Mouse (Mus musculus): ENCODE measurements around the gene Tbc1d1.

Tbc1d1 gene

GRCm38 (mm10) chr5:64237693-64238092 lies 81.6 kb downstream of the Tbc1d1 start:
- no peak for DNase-seq (ENCODE audit: low spot score)

DNA sequence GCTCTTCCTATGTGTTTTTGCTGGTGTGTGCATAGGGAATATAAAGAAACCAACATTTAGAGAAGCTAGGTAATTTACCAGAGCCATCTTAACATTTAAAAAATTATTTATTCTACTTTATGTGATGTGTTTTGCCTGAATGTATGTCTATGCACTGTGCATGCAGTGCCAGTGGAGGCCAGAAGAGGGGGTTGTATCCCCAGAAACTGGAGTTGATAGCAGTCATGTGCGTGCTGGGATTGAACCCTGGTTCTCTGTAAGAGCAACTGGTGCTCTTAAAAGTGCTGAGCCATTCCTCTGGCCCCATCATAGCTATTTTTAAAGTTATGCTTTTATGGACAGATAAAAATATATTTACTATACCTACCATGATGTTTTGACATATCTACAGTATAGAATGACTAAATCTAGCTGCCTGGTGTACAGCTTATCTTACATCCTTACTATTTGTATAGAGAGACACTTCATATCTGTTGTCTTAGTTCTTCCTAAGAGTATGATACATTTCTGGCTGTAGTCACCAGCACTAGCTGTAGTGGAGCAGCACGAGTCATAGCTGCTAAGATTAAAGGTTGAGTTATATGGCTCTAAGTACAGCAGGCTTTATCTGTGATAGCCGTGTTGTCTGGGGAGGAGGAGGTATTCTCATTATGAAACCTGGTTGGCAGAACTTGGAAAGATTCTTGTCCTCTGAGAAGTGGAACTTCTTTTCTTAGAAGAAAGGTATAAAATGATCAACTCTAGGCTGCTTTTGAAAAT lies 83.0 kb downstream of the Tbc1d1 start:
- no peak for DNase-seq (ENCODE audit: low spot score)

DNA sequence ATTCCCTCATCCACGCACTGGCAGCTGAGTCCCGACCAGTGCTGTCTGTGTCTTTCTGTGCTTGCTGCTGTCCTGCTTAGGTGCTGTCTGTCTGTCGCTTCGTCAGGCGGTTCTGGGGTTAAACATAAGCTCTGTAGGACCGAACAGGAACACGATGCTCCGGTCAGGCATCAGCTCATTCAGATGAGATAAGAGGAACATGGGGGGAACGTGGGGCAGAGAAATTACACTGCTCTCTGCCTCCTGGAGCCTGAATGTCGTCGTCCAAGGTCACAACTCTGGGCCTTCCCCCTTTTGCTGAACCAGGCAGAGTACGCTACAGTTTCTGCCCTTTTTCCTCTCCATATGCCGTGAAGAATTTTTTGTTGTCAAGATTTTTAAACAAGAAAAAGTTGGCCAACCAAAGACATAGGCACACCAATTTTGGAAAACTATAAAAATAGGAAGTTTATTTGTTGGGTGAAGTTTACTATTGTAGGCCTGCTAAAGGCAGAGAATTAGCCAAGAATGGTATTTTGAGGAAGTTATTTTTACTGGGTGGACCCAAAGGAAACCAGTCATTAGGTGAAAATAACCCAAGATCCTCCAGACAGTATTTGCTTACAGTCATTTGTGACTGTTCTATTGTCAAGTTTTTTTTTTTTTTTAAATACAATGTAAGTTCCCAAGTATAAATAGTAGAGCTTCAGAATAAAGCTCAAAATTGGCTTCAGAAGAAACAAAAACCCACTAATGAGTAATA lies 85.0 kb downstream of the Tbc1d1 start:
- no peak for DNase-seq (ENCODE audit: low spot score)

DNA sequence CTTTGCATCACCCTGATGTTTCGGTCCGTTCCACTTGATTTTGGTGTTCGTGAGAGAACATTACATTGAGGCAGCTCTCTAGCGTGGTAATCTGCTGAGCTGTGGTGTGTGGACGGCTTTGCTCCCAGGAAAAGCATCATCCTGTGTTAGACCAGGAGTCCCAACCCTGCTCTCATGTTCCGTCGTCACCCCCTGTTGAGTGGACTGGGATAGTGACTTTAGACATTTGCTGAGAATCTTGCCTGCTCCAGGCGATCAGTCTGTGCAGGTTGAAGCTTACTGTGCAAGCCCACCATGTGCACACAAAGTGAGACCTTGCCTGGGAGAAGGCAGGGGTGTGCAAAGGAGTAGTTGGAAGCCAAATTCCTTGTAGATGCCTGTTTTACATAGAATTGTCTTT lies 85.8 kb downstream of the Tbc1d1 start:
- DNase-seq (ENCODE audit: low spot score): no peak

DNA sequence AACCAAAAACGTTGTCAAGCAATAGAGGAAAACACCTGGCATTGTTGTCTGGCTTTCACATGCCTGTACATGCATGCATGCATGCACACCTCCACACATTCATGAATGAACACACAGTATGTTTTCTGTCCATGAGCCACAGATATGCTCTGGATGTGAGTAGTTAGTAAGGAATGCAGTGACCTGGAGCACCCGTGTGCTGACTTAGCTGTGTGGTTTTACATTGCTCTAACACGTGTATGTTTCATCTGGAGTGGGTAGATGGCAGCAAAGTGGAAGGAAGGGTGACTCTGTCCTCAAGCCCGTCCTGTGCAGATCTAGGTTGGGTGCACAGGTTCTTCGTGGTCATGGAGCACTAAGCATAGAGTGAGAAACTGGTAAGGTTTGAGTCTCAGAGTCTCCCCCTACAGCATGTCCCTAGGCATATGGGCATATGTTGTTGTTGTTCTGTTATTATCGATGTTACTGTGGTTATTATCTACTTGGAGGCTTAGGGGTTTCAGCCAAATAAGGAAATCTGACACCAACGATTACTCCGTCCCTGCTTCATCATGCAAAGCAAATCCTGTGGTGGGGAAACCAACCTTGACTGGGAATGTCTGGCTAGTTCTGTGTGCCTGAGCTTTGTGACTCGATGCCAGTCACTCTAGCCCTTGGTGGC lies 86.8 kb downstream of the Tbc1d1 start:
- no peak for DNase-seq (ENCODE audit: low spot score)

DNA sequence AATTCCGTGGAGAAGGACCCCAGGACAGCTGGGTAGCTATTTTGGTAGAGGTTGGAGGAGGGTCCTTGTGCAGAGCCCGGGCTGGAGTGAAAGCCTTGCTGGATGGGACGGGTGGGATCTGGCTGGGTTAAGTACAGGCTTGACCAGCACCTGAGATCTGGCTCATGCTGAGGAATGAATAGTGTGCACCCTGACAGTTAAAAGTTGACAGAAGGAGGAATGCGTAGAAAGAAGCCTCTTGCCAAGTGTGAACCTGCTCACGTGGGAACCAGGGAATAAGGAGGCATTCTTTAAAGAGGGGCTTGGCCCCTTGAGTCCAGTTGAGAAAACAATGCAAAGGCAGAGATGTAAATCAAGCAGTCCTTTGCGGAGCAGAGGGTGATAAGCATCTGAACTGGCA lies 87.6 kb downstream of the Tbc1d1 start:
- DNase-seq (ENCODE audit: low spot score): no peak

DNA sequence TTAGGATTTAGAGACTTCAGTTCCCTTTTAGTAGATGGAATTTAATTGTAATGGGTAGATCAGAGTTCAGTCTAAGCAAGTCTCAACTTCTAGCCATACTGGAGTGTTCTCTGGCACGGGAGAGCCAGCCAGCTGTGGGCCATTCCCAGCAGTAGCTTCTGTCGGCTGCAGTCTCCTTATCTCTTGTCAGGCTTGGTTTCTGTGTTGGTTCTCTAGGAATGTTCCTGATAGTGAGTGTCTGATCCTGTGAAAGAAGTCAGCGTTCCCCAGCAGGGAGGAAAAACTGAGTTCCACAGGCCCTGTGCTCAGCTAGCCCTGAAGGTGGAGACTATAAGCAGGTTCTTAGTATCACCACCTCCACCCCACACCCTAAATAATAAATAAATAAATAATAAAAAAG lies 88.2 kb downstream of the Tbc1d1 start:
- DNase-seq (ENCODE audit: low spot score): no peak

DNA sequence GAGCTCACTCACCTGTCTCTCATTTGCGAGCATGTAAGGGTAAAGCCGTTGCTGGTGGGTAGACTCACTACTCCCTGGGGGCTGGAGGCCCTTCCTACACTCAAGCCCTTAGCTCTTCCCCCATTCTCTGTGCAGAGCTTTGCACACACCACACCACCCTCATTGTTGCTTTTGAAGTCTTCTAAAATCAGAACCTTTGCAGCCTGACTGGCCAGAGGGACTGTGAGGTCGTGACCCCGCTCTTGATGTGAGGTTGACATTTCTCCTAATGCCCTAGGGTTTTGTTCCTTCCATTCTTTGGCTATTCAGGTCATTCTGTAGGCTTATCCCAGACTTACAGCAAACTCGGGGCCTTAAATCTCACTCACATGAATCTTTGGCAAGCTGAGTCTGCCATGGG lies 88.6 kb downstream of the Tbc1d1 start:
- DNase-seq (ENCODE audit: low spot score): no peak

- no peak for DNase-seq (ENCODE audit: low spot score)
Measured at GRCm38 (mm10) chr5:64251435-64251834, 95.3 kb downstream of the Tbc1d1 start.

- DNase-seq (ENCODE audit: low spot score): no peak
Measured at GRCm38 (mm10) chr5:64254278-64254677, 98.2 kb downstream of the Tbc1d1 start.

DNA sequence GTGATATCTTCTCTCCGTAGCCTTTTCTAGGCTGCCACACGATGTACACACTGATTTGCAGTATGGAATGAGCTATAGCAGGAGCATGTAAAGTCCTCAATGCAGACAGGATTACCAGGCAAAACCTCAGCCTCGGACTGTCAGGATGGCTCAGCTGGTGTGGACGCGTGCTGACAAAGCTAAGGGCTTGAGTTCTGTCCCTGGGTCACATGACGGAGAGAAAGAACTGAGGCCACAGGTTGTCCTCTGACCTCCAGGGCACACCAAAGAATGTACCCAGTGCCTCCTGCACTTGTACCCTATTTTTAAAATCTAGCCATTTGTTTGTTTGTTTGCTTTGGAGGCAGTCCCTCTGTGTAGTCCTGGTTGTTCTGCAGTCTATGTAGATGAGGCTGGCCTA lies 98.9 kb downstream of the Tbc1d1 start:
- no peak for DNase-seq (ENCODE audit: low spot score)

GRCm38 (mm10) chr5:64263348-64263747 lies 107.2 kb downstream of the Tbc1d1 start:
- DNase-seq (ENCODE audit: low spot score): no peak

- no peak for DNase-seq (ENCODE audit: low spot score)
Measured at GRCm38 (mm10) chr5:64263898-64264478, 107.9 kb downstream of the Tbc1d1 start.

- DNase-seq (ENCODE audit: low spot score): no peak
Measured at GRCm38 (mm10) chr5:64265145-64265544, 109.0 kb downstream of the Tbc1d1 start.

DNA sequence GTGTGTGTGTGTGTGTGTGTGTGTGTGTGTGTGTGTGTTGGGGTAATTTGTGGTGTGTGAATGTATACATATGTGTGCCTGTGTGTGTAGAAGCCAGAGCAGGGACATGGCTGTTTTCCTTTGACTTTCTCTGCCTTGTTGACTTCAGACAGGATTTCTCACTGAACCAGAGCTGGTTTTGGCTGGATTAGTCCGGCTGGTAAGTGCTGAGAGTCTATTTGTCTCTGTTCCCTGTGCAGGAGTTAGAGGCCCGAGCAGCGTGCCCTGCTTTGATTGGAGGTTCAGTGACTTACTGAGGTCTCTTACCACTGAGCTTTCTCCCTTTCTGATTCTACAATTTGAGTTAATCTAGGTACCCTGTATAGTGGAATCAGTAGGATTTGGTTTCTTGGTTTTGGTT lies 109.8 kb downstream of the Tbc1d1 start:
- DNase-seq (ENCODE audit: low spot score): no peak

- DNase-seq (ENCODE audit: low spot score): no peak
Measured at GRCm38 (mm10) chr5:64266534-64266933, 110.4 kb downstream of the Tbc1d1 start.

- DNase-seq (ENCODE audit: low spot score): no peak
Measured at GRCm38 (mm10) chr5:64267279-64267678, 111.2 kb downstream of the Tbc1d1 start.

- no peak for DNase-seq (ENCODE audit: low spot score)
Measured at GRCm38 (mm10) chr5:64269669-64270068, 113.6 kb downstream of the Tbc1d1 start.

DNA sequence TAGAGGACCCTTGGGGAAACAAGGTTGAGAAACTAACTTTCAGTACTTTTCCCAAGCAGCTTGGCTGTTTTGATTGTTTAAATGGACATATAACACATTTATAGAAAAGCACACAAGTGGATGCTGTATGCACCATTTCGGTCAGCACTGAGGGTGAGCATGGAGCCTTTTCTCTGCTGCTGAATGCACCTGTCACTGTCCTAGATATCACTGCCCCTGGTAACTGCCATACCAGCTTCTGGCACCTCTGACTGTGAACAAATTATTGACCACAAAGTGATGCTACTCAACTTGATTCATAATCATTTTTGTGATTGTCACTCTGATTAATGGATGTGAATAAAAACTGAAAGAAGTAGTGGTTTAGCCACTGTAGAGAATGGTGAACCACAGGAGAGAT lies 117.4 kb downstream of the Tbc1d1 start:
- no peak for DNase-seq (ENCODE audit: low spot score)

- DNase-seq (ENCODE audit: low spot score): no peak
Measured at GRCm38 (mm10) chr5:64274296-64274695, 118.2 kb downstream of the Tbc1d1 start.

GRCm38 (mm10) chr5:64274738-64275451 lies 118.8 kb downstream of the Tbc1d1 start:
- DNase-seq (ENCODE audit: low spot score): no peak

- DNase-seq (ENCODE audit: low spot score): no peak
Measured at GRCm38 (mm10) chr5:64277646-64278191, 121.6 kb downstream of the Tbc1d1 start.

All from ovary, postnatal 36 days (tissue).